Comparison of ENCODE assay signal across 8 mouse cellular contexts in genomic region chr7:16399820-16400688, GRCm38 (mm10). TPM values are rescaled to one million over a fixed set of nuclear protein-coding genes. Genes with fewer than 3 reads are reported as not detected.
DNase-seq lines count a peak whose midpoint lies in the region; ATAC-seq and TF ChIP-seq lines count a peak whose summit lies in the region.

No protein-coding gene starts in this region.

- H3K4me3 ChIP-seq in MEL (ENCODE audit: control insufficient read depth in 1 of 2, insufficient read depth in 1 of 2, low read depth in 2 of 2, low read length in 2 of 2): peak overlapping the region; percentile 89 to 93
- H3K4me3 ChIP-seq in cerebellum, adult 2 months (replicated peaks; ENCODE audit: insufficient read depth, low read depth, low read length): peak overlapping the region; percentile 89
- peak overlapping the region; percentile 51 for H3K4me3 ChIP-seq in forebrain, postnatal 0 days (ENCODE audit: low read depth, low read length)
- peak overlapping the region; percentile 93 for H3K4me3 ChIP-seq in lung, embryonic 16.5 days (ENCODE audit: low read length)

- peaks cover 6 to 20% of the 10 kb centered on the region in 2 experiments for H3K4me1 ChIP-seq in MEL (ENCODE audit: control insufficient read depth in 1 of 2, insufficient read depth in 2 of 2, low read length in 2 of 2)
- H3K4me1 ChIP-seq in cerebellum, adult 2 months (ENCODE audit: control insufficient read depth, insufficient read depth, low read length): peaks cover 19% of the 10 kb centered on the region
- H3K4me1 ChIP-seq in forebrain, postnatal 0 days (ENCODE audit: insufficient read depth): peaks cover 14% of the 10 kb centered on the region; the same call in 1 of the 2 replicates
- peaks cover 19% of the 10 kb centered on the region for H3K4me1 ChIP-seq in lung, embryonic 16.5 days (replicated peaks; ENCODE audit: control insufficient read depth, insufficient read depth, low read length)

- no peaks in the 10 kb centered on the region for H3K9me3 ChIP-seq in MEL (replicated peaks; ENCODE audit: insufficient read depth, low read length)
- no peaks in the 10 kb centered on the region for H3K9me3 ChIP-seq in forebrain, postnatal 0 days (ENCODE audit: low read length)
- no peaks in the 10 kb centered on the region for H3K9me3 ChIP-seq in lung, embryonic 16.5 days (ENCODE audit: control insufficient read depth, low read length)

- peak; percentile 54 to 79; a peak in 3 of 4 replicates for TF ChIP-seq POLR2A in MEL (IDR thresholded peaks at IDR 0.05; ENCODE audit: control insufficient read depth in 1 of 2, insufficient read depth in 1 of 2, low read depth in 1 of 2, low read length in 2 of 2, poor library complexity in 1 of 2)
- TF ChIP-seq POLR2A in cerebellum, adult 2 months (IDR thresholded peaks at IDR 0.05; ENCODE audit: borderline replicate concordance, insufficient read depth, low read length): peak; percentile 92

- TF ChIP-seq CTCF in MEL (IDR thresholded peaks at IDR 0.05 in 2 of 3, conservative IDR thresholded peaks at IDR 0.05 in 1 of 3; ENCODE audit: control insufficient read depth in 1 of 3, insufficient read depth in 1 of 3, low read depth in 2 of 3, low read length in 3 of 3, poor library complexity in 1 of 3, severe bottlenecking in 1 of 3): no peak
- no peak for TF ChIP-seq CTCF in cerebellum, adult 2 months (IDR thresholded peaks at IDR 0.05; ENCODE audit: borderline replicate concordance, insufficient read depth, low read depth, low read length)
- no peak for TF ChIP-seq CTCF in forebrain, postnatal 0 days (IDR thresholded peaks at IDR 0.05; ENCODE audit: low read depth)

- no peak for TF ChIP-seq RAD21 in MEL (IDR thresholded peaks at IDR 0.05; ENCODE audit: low read depth, low read length)

- peak overlapping the region; percentile 82 for H3K4me2 ChIP-seq in forebrain, postnatal 0 days (ENCODE audit: low read depth)
- H3K4me2 ChIP-seq in lung, embryonic 16.5 days (ENCODE audit: low read depth, low read length): peak overlapping the region; percentile 80

- H3K27me3 ChIP-seq in MEL (ENCODE audit: control insufficient read depth in 1 of 2, insufficient read depth in 2 of 2, low read length in 2 of 2): no peaks in the 10 kb centered on the region
- no peaks in the 10 kb centered on the region for H3K27me3 ChIP-seq in cerebellum, adult 2 months (ENCODE audit: control insufficient read depth, insufficient read depth, low read length)
- H3K27me3 ChIP-seq in forebrain, postnatal 0 days (ENCODE audit: insufficient read depth, low read length): no peaks in the 10 kb centered on the region
- H3K27me3 ChIP-seq in lung, embryonic 16.5 days (ENCODE audit: control insufficient read depth, insufficient read depth, low read depth, low read length): no peaks in the 10 kb centered on the region

- H3K36me3 ChIP-seq in MEL (ENCODE audit: control insufficient read depth in 1 of 2, insufficient read depth in 2 of 2, low read length in 2 of 2): peaks cover 0 to 17% of the 10 kb centered on the region in 2 experiments; a peak in 2 of 4 replicates
- no peaks in the 10 kb centered on the region for H3K36me3 ChIP-seq in forebrain, postnatal 0 days (ENCODE audit: insufficient read depth)
- H3K36me3 ChIP-seq in lung, embryonic 16.5 days (ENCODE audit: control insufficient read depth, insufficient read depth, low read length): no peaks in the 10 kb centered on the region

- no peak for TF ChIP-seq EP300 in MEL (IDR thresholded peaks at IDR 0.05; ENCODE audit: low read depth in 1 of 2, low read length in 2 of 2)

- DNase-seq in MEL (ENCODE audit: low read depth, low spot score): peak; percentile 98
- peak; percentile 99 for DNase-seq in cerebellum, adult 2 months
- peak; percentile 100 for DNase-seq in forebrain, postnatal 0 days
- peak; percentile 99 for DNase-seq in heart, postnatal 4 days
- DNase-seq in layer of hippocampus, adult 9-10 months (ENCODE audit: low spot score): peak; percentile 94
- DNase-seq in ovary, postnatal 10 days (ENCODE audit: low spot score): peak; percentile 91
- peak; percentile 98 to 100 for DNase-seq in thymus, postnatal 10 days (ENCODE audit: low spot score in 2 of 2)

- H3K27ac ChIP-seq in MEL (ENCODE audit: control insufficient read depth, low read depth, low read length): peak overlapping the region; percentile 96
- peak overlapping the region; percentile 100 for H3K27ac ChIP-seq in cerebellum, adult 2 months (ENCODE audit: insufficient read depth, low read length)
- peak overlapping the region; percentile 100 for H3K27ac ChIP-seq in forebrain, postnatal 0 days (ENCODE audit: low read depth, low read length)
- peak overlapping the region; percentile 100 for H3K27ac ChIP-seq in lung, embryonic 16.5 days (ENCODE audit: low read length)

- H3K79me2 ChIP-seq in MEL (ENCODE audit: control insufficient read depth, insufficient read depth, low read length, poor library complexity): peaks cover 39% of the 10 kb centered on the region

- H3K9ac ChIP-seq in MEL (ENCODE audit: control insufficient read depth, low read depth, low read length, poor library complexity, severe bottlenecking): peak overlapping the region; percentile 98
- peak overlapping the region; percentile 90 for H3K9ac ChIP-seq in forebrain, postnatal 0 days
- H3K9ac ChIP-seq in lung, embryonic 16.5 days (ENCODE audit: low read length): peak overlapping the region; percentile 100

- WGBS in cerebellum, adult 2 months: under 1% methylated on average over 77 of the region's 77 CpGs
- WGBS in forebrain, postnatal 0 days: under 1% methylated on average over 77 of the region's 77 CpGs
- WGBS in lung, embryonic 16.5 days: under 1% methylated on average over 77 of the region's 77 CpGs

- ATAC-seq in forebrain, postnatal 0 days: peak; percentile 94
- ATAC-seq in lung, embryonic 16.5 days (ENCODE audit: low read depth): peak; percentile 91

TF ChIP-seq in MEL, 35 proteins besides CTCF, POLR2A, EP300 and RAD21:
- TF ChIP-seq SIN3A (IDR thresholded peaks at IDR 0.05; ENCODE audit: low read length) (no peak), GATA1 (IDR thresholded peaks at IDR 0.05; ENCODE audit: low read depth, low read length) (no peak), ZNF384 (IDR thresholded peaks at IDR 0.05; ENCODE audit: low read depth, low read length) (no peak), NRF1 (IDR thresholded peaks at IDR 0.05; ENCODE audit: insufficient read depth, low read depth, low read length, poor library complexity, severe bottlenecking) (no peak), ETS1 (IDR thresholded peaks at IDR 0.05; ENCODE audit: low read depth, low read length) (no peak), TBP (IDR thresholded peaks at IDR 0.05; ENCODE audit: low read depth, low read length) (peak; percentile 40), SMC3 (IDR thresholded peaks at IDR 0.05; ENCODE audit: low read depth, low read length) (no peak), JUND (IDR thresholded peaks at IDR 0.05; ENCODE audit: low read depth, low read length) (no peak)

RNA-seq across cellular contexts. Expression of gene Zc3h4, which starts 0.7 kb away (rescaled TPM):
- total RNA-seq in MEL (2012; rRNA removed): 32.2 and 32.9 TPM in 2 replicates
- 10 to 100 TPM; 59.4 to 71.8 TPM for polyA plus RNA-seq in MEL (2012; ENCODE audit: insufficient read depth in 1 of 2, insufficient read length in 2 of 2, low read depth in 1 of 2, low replicate concordance in 2 of 2, missing spikeins in 1 of 2)
- 42.0 and 50.2 TPM in 2 replicates for polyA plus RNA-seq in cerebellum, adult 2 months (2012; rRNA removed)
- 36.7 and 57.5 TPM in 2 replicates for total RNA-seq in forebrain, postnatal 0 days (2014; rRNA removed)
- polyA plus RNA-seq in forebrain, postnatal 0 days (2015; fragmentation: Nextera tagmentation; extraction: Ambion mirVana): 9.4 and 11.0 TPM in 2 replicates
- total RNA-seq in heart, postnatal 4 days (2021): 10 to 100 TPM; 36.8 to 39.3 TPM
- 13.1 and 13.2 TPM in 2 replicates for polyA plus RNA-seq in lung, embryonic 16.5 days (2015; fragmentation: Nextera tagmentation; extraction: Ambion mirVana)

RNA-seq across cellular contexts. Expression of gene Sae1, which starts 12.4 kb away (rescaled TPM):
- 182 and 187 TPM in 2 replicates for total RNA-seq in MEL (2012; rRNA removed)
- 100 to 1,000 TPM in 1 of 2 experiments, not detected in 1; 287 TPM for polyA plus RNA-seq in MEL (2012; ENCODE audit: insufficient read depth in 1 of 2, insufficient read length in 2 of 2, low read depth in 1 of 2, low replicate concordance in 2 of 2, missing spikeins in 1 of 2)
- polyA plus RNA-seq in cerebellum, adult 2 months (2012; rRNA removed): 78.2 and 84.0 TPM in 2 replicates
- total RNA-seq in forebrain, postnatal 0 days (2014; rRNA removed): 114 and 122 TPM in 2 replicates
- 197 and 211 TPM in 2 replicates for polyA plus RNA-seq in forebrain, postnatal 0 days (2015; fragmentation: Nextera tagmentation; extraction: Ambion mirVana)
- total RNA-seq in heart, postnatal 4 days (2021): 100 to 1,000 TPM; 105 to 110 TPM
- polyA plus RNA-seq in lung, embryonic 16.5 days (2015; fragmentation: Nextera tagmentation; extraction: Ambion mirVana): 281 and 310 TPM in 2 replicates

RNA-seq across cellular contexts. Expression of gene Tmem160, which starts 52.5 kb away (rescaled TPM):
- total RNA-seq in MEL (2012; rRNA removed): 90.1 and 90.8 TPM in 2 replicates
- polyA plus RNA-seq in MEL (2012; ENCODE audit: insufficient read depth in 1 of 2, insufficient read length in 2 of 2, low read depth in 1 of 2, low replicate concordance in 2 of 2, missing spikeins in 1 of 2): 10 to 100 TPM in 1 of 2 experiments, not detected in 1; 73.3 TPM
- 89.6 and 98.6 TPM in 2 replicates for polyA plus RNA-seq in cerebellum, adult 2 months (2012; rRNA removed)
- 40.1 and 61.2 TPM in 2 replicates for total RNA-seq in forebrain, postnatal 0 days (2014; rRNA removed)
- 105 and 130 TPM in 2 replicates for polyA plus RNA-seq in forebrain, postnatal 0 days (2015; fragmentation: Nextera tagmentation; extraction: Ambion mirVana)
- 10 to 100 TPM; 70.3 to 77.9 TPM for total RNA-seq in heart, postnatal 4 days (2021)
- polyA plus RNA-seq in lung, embryonic 16.5 days (2015; fragmentation: Nextera tagmentation; extraction: Ambion mirVana): 34.8 and 39.1 TPM in 2 replicates

Comparison
In these comparisons a context has a peak if more than half of its experiments do, and no peak if none do; other contexts are left out.
1. Peak in every context shown above with its lines: DNase-seq, ATAC-seq, H3K4me3 ChIP-seq and H3K27ac ChIP-seq.